Mouse (Mus musculus): ENCODE data around the gene Kbtbd13. TPM values are rescaled to one million over a fixed set of nuclear protein-coding genes. Genes with fewer than 3 reads are reported as not detected.

Kbtbd13 gene
- total and polyA plus RNA-seq, 3 experiments = not detected

DNA sequence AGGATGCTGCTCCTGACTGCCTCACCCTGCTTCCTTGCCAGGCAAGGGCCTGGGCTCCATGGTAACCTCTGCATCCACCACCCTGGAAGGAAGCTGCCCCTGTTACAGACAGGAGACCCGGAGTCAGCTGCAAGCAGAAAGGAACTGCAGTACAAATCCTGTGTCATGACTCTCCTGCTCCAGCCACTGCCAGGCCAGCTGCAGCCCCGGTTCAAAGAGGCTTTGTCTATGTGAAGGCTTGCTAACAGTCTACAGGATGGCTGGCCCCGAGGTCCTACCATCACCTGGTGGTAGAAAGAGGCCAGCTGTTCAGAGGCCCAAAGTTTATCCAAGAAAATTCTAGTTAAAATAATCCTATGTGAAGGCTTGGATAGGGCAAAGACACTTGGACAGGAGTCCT lies 19.9 kb upstream of the Kbtbd13 start:
- Histone ChIP-seq H3K27me3 (replicated peaks) (peaks cover 3% of the 10 kb centered on the region), H3K4me3 (replicated peaks in 1 of 3; ENCODE audit: low read depth in 2 of 3, low read length in 2 of 3, poor library complexity in 1 of 3) (no peak overlapping the region), H3K9me3 (replicated peaks; ENCODE audit: low read length) (no peaks in the 10 kb centered on the region), H3K9ac (ENCODE audit: insufficient read depth, low read depth) (no peak overlapping the region), H3K4me2 (ENCODE audit: insufficient read depth, low read depth, poor library complexity, severe bottlenecking) (no peak overlapping the region), H3K79me2 (replicated peaks; ENCODE audit: control insufficient read depth, extremely low read depth, insufficient read depth, poor library complexity, severe bottlenecking) (no peaks in the 10 kb centered on the region), H3K27ac (ENCODE audit: insufficient read depth, low read depth) (no peak overlapping the region), H3K36me3 (replicated peaks in 1 of 2; ENCODE audit: control insufficient read depth in 1 of 2, insufficient read depth in 1 of 2, low read length in 1 of 2) (no peaks in the 10 kb centered on the region), H3K4me1 (ENCODE audit: control insufficient read depth in 1 of 2, insufficient read depth in 2 of 2) (no peaks in the 10 kb centered on the region; a peak in 1 of 4 replicates)
- no peak for DNase-seq (ENCODE audit: extremely low read depth)
- dilution Hi-C loops (cut with MboI; ENCODE audit: extremely low pct_ligation_motif_present, extremely low pct_unique_long_range_greater_than_20kb, low sequenced_read_pairs) = no loop called here
- in situ Hi-C loops (cut with MboI; ENCODE audit: low pct_ligation_motif_present, low pct_unique_long_range_greater_than_20kb, low sequenced_read_pairs) = no loop called here
- no peak for TF ChIP-seq MAZ (IDR thresholded peaks at IDR 0.05; ENCODE audit: low read depth, low read length)
- TF ChIP-seq RCOR1 (conservative IDR thresholded peaks at IDR 0.05; ENCODE audit: low read depth, low read length) = no peak
- no peak for TF ChIP-seq SMC3 (IDR thresholded peaks at IDR 0.05; ENCODE audit: low read depth, low read length)
- no peak for TF ChIP-seq CHD1 (IDR thresholded peaks at IDR 0.05; ENCODE audit: low read depth, low read length)
- no peak for TF ChIP-seq ELF1 (IDR thresholded peaks at IDR 0.05; ENCODE audit: low read depth, low read length)
- TF ChIP-seq MAX (IDR thresholded peaks at IDR 0.05; ENCODE audit: low read length) = no peak
- no peak for TF ChIP-seq MYC (IDR thresholded peaks at IDR 0.05; ENCODE audit: low read depth, low read length)
- TF ChIP-seq BHLHE40 (IDR thresholded peaks at IDR 0.05; ENCODE audit: low read depth, low read length) = no peak
- no peak for TF ChIP-seq MAFK (IDR thresholded peaks at IDR 0.05; ENCODE audit: insufficient replicate concordance, low read length)
- no peak for TF ChIP-seq CTCF (conservative IDR thresholded peaks at IDR 0.05 in 1 of 2, IDR thresholded peaks at IDR 0.05 in 1 of 2; ENCODE audit: low read depth in 2 of 2, low read length in 2 of 2)
- no peak for TF ChIP-seq GABPA (IDR thresholded peaks at IDR 0.05; ENCODE audit: insufficient replicate concordance, low read depth, low read length)
- TF ChIP-seq CHD2 (IDR thresholded peaks at IDR 0.05; ENCODE audit: low read length) = no peak
- no peak for TF ChIP-seq NELFE (IDR thresholded peaks at IDR 0.05; ENCODE audit: low read depth, low read length)
- TF ChIP-seq HCFC1 (IDR thresholded peaks at IDR 0.05; ENCODE audit: low read depth, low read length) = no peak

- TF ChIP-seq MAZ (IDR thresholded peaks at IDR 0.05; ENCODE audit: low read depth, low read length) (no peak), KAT2A (IDR thresholded peaks at IDR 0.05; ENCODE audit: insufficient replicate concordance, low read length) (no peak), CHD2 (IDR thresholded peaks at IDR 0.05; ENCODE audit: low read length) (no peak), MEF2A (IDR thresholded peaks at IDR 0.05; ENCODE audit: borderline replicate concordance, low read depth, low read length) (no peak), MXI1 (IDR thresholded peaks at IDR 0.05; ENCODE audit: low read depth, low read length) (no peak), ZNF384 (IDR thresholded peaks at IDR 0.05; ENCODE audit: low read depth, low read length) (no peak), USF1 (IDR thresholded peaks at IDR 0.05; ENCODE audit: low read depth, low read length) (no peak), JUND (conservative IDR thresholded peaks at IDR 0.05; ENCODE audit: low read depth, low read length) (no peak), HCFC1 (IDR thresholded peaks at IDR 0.05; ENCODE audit: low read depth, low read length) (no peak), TBP (conservative IDR thresholded peaks at IDR 0.05; ENCODE audit: low read depth, low read length) (no peak), TCF12 (IDR thresholded peaks at IDR 0.05; ENCODE audit: low read depth, low read length) (no peak)
These were observed 18.9 kb upstream of the Kbtbd13 start for GRCm38 (mm10) chr9:65410378-65410777.

More at GRCm38 (mm10) chr9:65410378-65410777, 18.9 kb upstream of the Kbtbd13 start:
- DNase-seq (ENCODE audit: extremely low read depth) = no peak
- Histone ChIP-seq H3K4me2 (ENCODE audit: insufficient read depth, low read depth, poor library complexity, severe bottlenecking) (no peak overlapping the region), H3K9me3 (replicated peaks; ENCODE audit: low read length) (no peaks in the 10 kb centered on the region), H3K9ac (ENCODE audit: insufficient read depth, low read depth) (no peak overlapping the region), H3K79me2 (replicated peaks; ENCODE audit: control insufficient read depth, extremely low read depth, insufficient read depth, poor library complexity, severe bottlenecking) (no peaks in the 10 kb centered on the region), H3K27ac (ENCODE audit: insufficient read depth, low read depth) (no peak overlapping the region), H3K27me3 (replicated peaks) (peaks cover 3% of the 10 kb centered on the region), H3K4me1 (ENCODE audit: control insufficient read depth in 1 of 2, insufficient read depth in 2 of 2) (no peaks in the 10 kb centered on the region; a peak in 1 of 4 replicates), H3K4me3 (replicated peaks in 1 of 3; ENCODE audit: low read depth in 2 of 3, low read length in 2 of 3, poor library complexity in 1 of 3) (no peak overlapping the region), H3K36me3 (replicated peaks in 1 of 2; ENCODE audit: control insufficient read depth in 1 of 2, insufficient read depth in 1 of 2, low read length in 1 of 2) (no peaks in the 10 kb centered on the region)
- in situ Hi-C loops (cut with MboI; ENCODE audit: low pct_ligation_motif_present, low pct_unique_long_range_greater_than_20kb, low sequenced_read_pairs) = no loop called here
- dilution Hi-C loops (cut with MboI; ENCODE audit: extremely low pct_ligation_motif_present, extremely low pct_unique_long_range_greater_than_20kb, low sequenced_read_pairs) = no loop called here

Measured in CH12.LX (cell line).